ENCODE assay signal across 28 mouse cellular contexts in the genomic region with DNA sequence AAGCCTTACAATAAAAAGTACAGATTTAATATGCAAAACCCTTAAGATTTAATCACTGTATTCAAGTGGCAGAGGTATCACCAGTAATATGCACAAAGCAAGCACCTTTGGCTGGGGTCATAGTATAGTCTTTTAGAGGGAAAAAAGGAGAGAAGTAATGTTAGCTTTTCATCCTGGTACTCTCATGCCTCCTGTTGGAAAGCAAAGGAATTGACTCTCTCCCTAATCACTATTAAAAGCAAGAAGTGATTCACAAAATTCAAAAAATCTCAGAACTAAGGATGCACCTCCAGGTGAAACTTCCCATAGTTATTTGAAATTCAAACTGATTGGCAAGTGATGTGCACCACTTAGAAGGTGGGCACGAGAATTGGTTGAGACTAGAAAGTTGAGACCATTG. TPM values are rescaled to one million over a fixed set of nuclear protein-coding genes. Genes with fewer than 3 reads are reported as not detected.
DNase-seq lines count a peak whose midpoint lies in the region; ATAC-seq and TF ChIP-seq lines count a peak whose summit lies in the region.
"Had no signal": no experiment of that assay in that cellular context is flagged by ENCODE, and none has a peak within 500 bp of the region (broad histone marks: within the 10 kb centered on the region; RNA-seq: fewer than 3 reads in every experiment).

No protein-coding gene starts in this region.

- no peak for DNase-seq in hindbrain, postnatal 0 days (ENCODE audit: low spot score)
- no peak for DNase-seq in liver, adult 2 months (ENCODE audit: extremely low read depth, low read depth, low spot score)
- DNase-seq in CH12.LX (ENCODE audit: extremely low read depth), result no peak
- no peak for DNase-seq in cerebellum, postnatal 14 days
- DNase-seq in right cerebral cortex, postnatal 14 days, result no peak
- DNase-seq: adrenal gland, postnatal 25 days; cerebellum, adult 11 months; cerebellum, adult 8-10 months; cerebellum, postnatal 25 days; gastrocnemius, postnatal 36 days had no signal

- H3K27ac ChIP-seq in hindbrain, postnatal 0 days, result no peak overlapping the region
- no peak overlapping the region for H3K27ac ChIP-seq in hindbrain, embryonic 16.5 days (ENCODE audit: low read depth, low read length)
- no peak overlapping the region for H3K27ac ChIP-seq in liver, adult 2 months (replicated peaks; ENCODE audit: insufficient read depth, low read depth, low read length)
- H3K27ac ChIP-seq in liver, embryonic 12.5 days, result no peak overlapping the region
- H3K27ac ChIP-seq in CH12.LX (ENCODE audit: insufficient read depth, low read depth), result no peak overlapping the region
- H3K27ac ChIP-seq: embryonic facial prominence, embryonic 12.5 days; forebrain, embryonic 12.5 days; hindbrain, embryonic 10.5 days; hindbrain, embryonic 14.5 days had no signal

- no peak for TF ChIP-seq EP300 in CH12.LX (IDR thresholded peaks at IDR 0.05; ENCODE audit: low read length)

- no peak overlapping the region for H3K4me2 ChIP-seq in hindbrain, postnatal 0 days (ENCODE audit: low read depth, low read length)
- H3K4me2 ChIP-seq in hindbrain, embryonic 16.5 days (ENCODE audit: low read length), result no peak overlapping the region
- no peak overlapping the region for H3K4me2 ChIP-seq in liver, embryonic 12.5 days
- H3K4me2 ChIP-seq in CH12.LX (ENCODE audit: insufficient read depth, low read depth, poor library complexity, severe bottlenecking), result no peak overlapping the region
- H3K4me2 ChIP-seq: embryonic facial prominence, embryonic 12.5 days; forebrain, embryonic 12.5 days; heart, embryonic 12.5 days; hindbrain, embryonic 14.5 days had no signal

- TF ChIP-seq POLR2A in liver, adult 2 months (IDR thresholded peaks at IDR 0.05; ENCODE audit: extremely low read depth, insufficient read depth, low read length), result no peak
- no peak for TF ChIP-seq POLR2A in CH12.LX (IDR thresholded peaks at IDR 0.05; ENCODE audit: low read depth, low read length)

- H3K4me3 ChIP-seq in hindbrain, postnatal 0 days (ENCODE audit: low read length), result no peak overlapping the region
- H3K4me3 ChIP-seq in hindbrain, embryonic 16.5 days (ENCODE audit: low read length), result no peak overlapping the region
- no peak overlapping the region for H3K4me3 ChIP-seq in liver, adult 2 months (ENCODE audit: insufficient read depth, low read depth, low read length)
- no peak overlapping the region for H3K4me3 ChIP-seq in liver, embryonic 12.5 days
- no peak overlapping the region for H3K4me3 ChIP-seq in CH12.LX (replicated peaks in 1 of 3; ENCODE audit: low read depth in 2 of 3, low read length in 2 of 3, poor library complexity in 1 of 3)
- H3K4me3 ChIP-seq in E14TG2a.4 (replicated peaks; ENCODE audit: low read length), result no peak overlapping the region
- H3K4me3 ChIP-seq: embryonic facial prominence, embryonic 12.5 days; forebrain, embryonic 12.5 days; heart, embryonic 12.5 days; hindbrain, embryonic 10.5 days had no signal

- H3K79me2 ChIP-seq in liver, adult 2 months (ENCODE audit: control insufficient read depth, insufficient read depth, low read length), result no peaks in the 10 kb centered on the region
- H3K79me2 ChIP-seq in CH12.LX (replicated peaks; ENCODE audit: control insufficient read depth, extremely low read depth, insufficient read depth, poor library complexity, severe bottlenecking), result no peaks in the 10 kb centered on the region

- H3K27me3 ChIP-seq in hindbrain, postnatal 0 days (ENCODE audit: insufficient read depth, low read length), result 0 out of 2 replicates have a peak, but pooled peaks cover 3% of the 10 kb centered on the region
- no peaks in the 10 kb centered on the region for H3K27me3 ChIP-seq in hindbrain, embryonic 16.5 days (replicated peaks; ENCODE audit: control insufficient read depth, insufficient read depth, low read length)
- no peaks in the 10 kb centered on the region for H3K27me3 ChIP-seq in liver, adult 2 months (ENCODE audit: control insufficient read depth, insufficient read depth, low read length)
- no peaks in the 10 kb centered on the region; the same call in 1 of the 2 replicates for H3K27me3 ChIP-seq in liver, embryonic 12.5 days (replicated peaks)
- peaks cover 41% of the 10 kb centered on the region for H3K27me3 ChIP-seq in CH12.LX (replicated peaks)
- H3K27me3 ChIP-seq in E14TG2a.4 (ENCODE audit: insufficient read depth, low read length), result peaks cover 11% of the 10 kb centered on the region; the same call in 1 of the 2 replicates
- H3K27me3 ChIP-seq: embryonic facial prominence, embryonic 12.5 days had no signal

- in situ Hi-C loops in CH12.LX (cut with MboI; ENCODE audit: low pct_ligation_motif_present, low pct_unique_long_range_greater_than_20kb, low sequenced_read_pairs), result no loop called here

- no peak for ATAC-seq in hindbrain, postnatal 0 days
- ATAC-seq in hindbrain, embryonic 16.5 days, result no peak
- ATAC-seq in liver, embryonic 12.5 days, result no peak
- ATAC-seq: activated CD4-positive, CD25-positive, alpha-beta regulatory T cell, adult 4 months; forebrain, embryonic 16.5 days; inflammation-experienced regulatory T-cells, adult 6 months; Patski had no signal

- 53% methylated on average over 1 of the region's 1 CpGs for WGBS in hindbrain, postnatal 0 days
- WGBS in hindbrain, embryonic 16.5 days, result 55% methylated on average over 1 of the region's 1 CpGs
- WGBS in liver, adult 2 months, result 42% methylated on average over 1 of the region's 1 CpGs
- 31% methylated on average over 1 of the region's 1 CpGs for WGBS in liver, embryonic 12.5 days (ENCODE audit: insufficient replicate concordance)

- H3K4me1 ChIP-seq in hindbrain, postnatal 0 days (ENCODE audit: insufficient read depth, low read length), result no peaks in the 10 kb centered on the region
- no peaks in the 10 kb centered on the region for H3K4me1 ChIP-seq in hindbrain, embryonic 16.5 days (ENCODE audit: control insufficient read depth, insufficient read depth, low read depth, low read length)
- H3K4me1 ChIP-seq in liver, adult 2 months (ENCODE audit: control insufficient read depth, insufficient read depth, low read length), result no peaks in the 10 kb centered on the region
- H3K4me1 ChIP-seq in liver, embryonic 12.5 days, result no peaks in the 10 kb centered on the region
- H3K4me1 ChIP-seq in CH12.LX (ENCODE audit: control insufficient read depth in 1 of 2, insufficient read depth in 2 of 2) (no peaks in the 10 kb centered on the region), E14TG2a.4 (replicated peaks; ENCODE audit: low read depth, low read length) (no peaks in the 10 kb centered on the region)
- H3K4me1 ChIP-seq: embryonic facial prominence, embryonic 12.5 days; forebrain, embryonic 12.5 days; heart, embryonic 12.5 days; hindbrain, embryonic 10.5 days had no signal

- peak; percentile 64 for TF ChIP-seq RAD21 in CH12.LX (IDR thresholded peaks at IDR 0.05; ENCODE audit: low read depth, low read length)

- peak; percentile 47 for TF ChIP-seq CTCF in hindbrain, postnatal 0 days (IDR thresholded peaks at IDR 0.05; ENCODE audit: low read depth)
- peak; percentile 28 for TF ChIP-seq CTCF in liver, adult 2 months (IDR thresholded peaks at IDR 0.05; ENCODE audit: low read depth, low read length)
- TF ChIP-seq CTCF in CH12.LX (conservative IDR thresholded peaks at IDR 0.05 in 1 of 2, IDR thresholded peaks at IDR 0.05 in 1 of 2; ENCODE audit: low read depth in 2 of 2, low read length in 2 of 2) (peak; percentile 32 to 60; a peak in 2 of 4 replicates), E14TG2a.4 (conservative IDR thresholded peaks at IDR 0.05; ENCODE audit: low read length) (peak; percentile 50)

- no peaks in the 10 kb centered on the region for H3K36me3 ChIP-seq in hindbrain, postnatal 0 days (ENCODE audit: insufficient read depth, low read length)
- no peaks in the 10 kb centered on the region for H3K36me3 ChIP-seq in hindbrain, embryonic 16.5 days (ENCODE audit: control insufficient read depth, insufficient read depth, low read length)
- no peaks in the 10 kb centered on the region for H3K36me3 ChIP-seq in liver, adult 2 months (ENCODE audit: control insufficient read depth, insufficient read depth, low read length)
- no peaks in the 10 kb centered on the region for H3K36me3 ChIP-seq in liver, embryonic 12.5 days
- H3K36me3 ChIP-seq in CH12.LX (replicated peaks in 1 of 2; ENCODE audit: control insufficient read depth in 1 of 2, insufficient read depth in 1 of 2, low read length in 1 of 2) (no peaks in the 10 kb centered on the region), E14TG2a.4 (ENCODE audit: insufficient read depth, low read length) (no peaks in the 10 kb centered on the region)
- H3K36me3 ChIP-seq: embryonic facial prominence, embryonic 12.5 days; forebrain, embryonic 12.5 days; heart, embryonic 12.5 days; hindbrain, embryonic 10.5 days had no signal

- dilution Hi-C loops in CH12.LX (cut with MboI; ENCODE audit: extremely low pct_ligation_motif_present, extremely low pct_unique_long_range_greater_than_20kb, low sequenced_read_pairs), result no loop called here

- no peaks in the 10 kb centered on the region for H3K9me3 ChIP-seq in hindbrain, postnatal 0 days (ENCODE audit: low read length)
- no peaks in the 10 kb centered on the region for H3K9me3 ChIP-seq in hindbrain, embryonic 16.5 days (ENCODE audit: control insufficient read depth, low read length)
- H3K9me3 ChIP-seq in liver, embryonic 12.5 days (replicated peaks), result no peaks in the 10 kb centered on the region
- H3K9me3 ChIP-seq in CH12.LX (replicated peaks; ENCODE audit: low read length) (no peaks in the 10 kb centered on the region), E14TG2a.4 (ENCODE audit: low read length) (no peaks in the 10 kb centered on the region)
- H3K9me3 ChIP-seq: embryonic facial prominence, embryonic 12.5 days; forebrain, embryonic 12.5 days; heart, embryonic 12.5 days; hindbrain, embryonic 10.5 days had no signal

- no peak overlapping the region for H3K9ac ChIP-seq in hindbrain, postnatal 0 days (replicated peaks; ENCODE audit: low read length)
- H3K9ac ChIP-seq in hindbrain, embryonic 16.5 days (ENCODE audit: low read depth, low read length), result no peak overlapping the region
- H3K9ac ChIP-seq in liver, adult 2 months (ENCODE audit: low read depth, low read length), result no peak overlapping the region
- H3K9ac ChIP-seq in liver, embryonic 12.5 days, result no peak overlapping the region
- H3K9ac ChIP-seq in CH12.LX (ENCODE audit: insufficient read depth, low read depth), result no peak overlapping the region
- H3K9ac ChIP-seq: embryonic facial prominence, embryonic 12.5 days; forebrain, embryonic 12.5 days; heart, embryonic 12.5 days; hindbrain, embryonic 14.5 days had no signal

RNA-seq across cellular contexts. Expression of gene Prdm13, which starts 19.3 kb away (rescaled TPM):
- total RNA-seq in hindbrain, postnatal 0 days (2014; rRNA removed), result 12.4 and 14.5 TPM in 2 replicates
- polyA plus RNA-seq in hindbrain, postnatal 0 days (2015; fragmentation: Nextera tagmentation; extraction: Ambion mirVana), result 1.3 and 1.5 TPM in 2 replicates
- polyA plus RNA-seq in hindbrain, embryonic 16.5 days (2015; fragmentation: Nextera tagmentation; extraction: Ambion mirVana), result 0.36 and 0.48 TPM in 2 replicates
- not detected in 2 replicates for total RNA-seq in liver, adult 2 months (2014; rRNA removed)
- polyA plus RNA-seq in liver, adult 2 months (2012; rRNA removed), result not detected in 2 replicates
- not detected in 2 replicates for polyA plus RNA-seq in liver, embryonic 12.5 days (2016; fragmentation: Nextera tagmentation; extraction: Ambion mirVana)
- total RNA-seq in CH12.LX (2012; rRNA removed), result not detected in 2 replicates
- total RNA-seq in CH12.LX (2014; rRNA removed), result not detected in 2 replicates
- not detected in 2 replicates for polyA plus RNA-seq in CH12.LX (2012; ENCODE audit: insufficient read length, low read depth)
- total RNA-seq: adrenal gland, adult 18-20 months; adrenal gland, postnatal 25 days; gastrocnemius, adult 8-10 months; gastrocnemius, postnatal 36 days; heart, adult 8-10 months; heart, postnatal 25 days had no signal
- polyA plus RNA-seq: activated CD4-positive, CD25-positive, alpha-beta regulatory T cell, adult 4 months; cortical plate, adult 2 months; forebrain, embryonic 16.5 days; heart, embryonic 12.5 days; heart, embryonic 16.5 days; inflammation-experienced regulatory T-cells, adult 6 months; Patski had no signal

RNA-seq across cellular contexts. Expression of gene Ccnc, which starts 22.5 kb away (rescaled TPM):
- 28.0 and 29.4 TPM in 2 replicates for total RNA-seq in hindbrain, postnatal 0 days (2014; rRNA removed)
- polyA plus RNA-seq in hindbrain, postnatal 0 days (2015; fragmentation: Nextera tagmentation; extraction: Ambion mirVana), result 60.7 and 67.2 TPM in 2 replicates
- polyA plus RNA-seq in hindbrain, embryonic 16.5 days (2015; fragmentation: Nextera tagmentation; extraction: Ambion mirVana), result 68.7 and 72.4 TPM in 2 replicates
- 15.9 and 19.0 TPM in 2 replicates for total RNA-seq in liver, adult 2 months (2014; rRNA removed)
- polyA plus RNA-seq in liver, adult 2 months (2012; rRNA removed), result 4.4 and 6.0 TPM in 2 replicates
- 27.1 and 29.1 TPM in 2 replicates for polyA plus RNA-seq in liver, embryonic 12.5 days (2016; fragmentation: Nextera tagmentation; extraction: Ambion mirVana)
- total RNA-seq in CH12.LX (2012; rRNA removed), result 20.7 and 22.7 TPM in 2 replicates
- total RNA-seq in CH12.LX (2014; rRNA removed), result 61.4 and 73.0 TPM in 2 replicates
- polyA plus RNA-seq in CH12.LX (2012; ENCODE audit: insufficient read length, low read depth), result 24.4 and 32.3 TPM in 2 replicates
